Mouse (Mus musculus) heart, embryonic 14.5 days (tissue): ENCODE measurements around the gene Ipo8. TPM values are rescaled to one million over a fixed set of nuclear protein-coding genes. Genes with fewer than 3 reads are reported as not detected.

Source experiments
- ATAC-seq: fragments of 200-750 bp; cut with Nextera tagmentation; 2 replicates; pipeline ENCODE4 v1.8.0; 2017; ENCODE audit warnings: low read depth, moderate TSS enrichment; ENCODE audit not compliant: insufficient number of reproducible peaks, insufficient read depth, low FRiP score
- H3K27ac ChIP-seq, 2 experiments: fragments of 200-500 bp in 1 of 2; fragments of 300-500 bp in 1 of 2; sonication (generic) in 1 of 2; replicated peaks in 1 of 2; 2 replicates each; pipeline ENCODE4 v1.5.1; 2012 to 2014; ENCODE audit warnings: low read depth in 2 of 2, low read length in 2 of 2, control low read depth in 1 of 2, mild to moderate bottlenecking in 1 of 2, mixed read lengths in 1 of 2; ENCODE audit not compliant: control insufficient read depth in 1 of 2, insufficient read depth in 1 of 2
- H3K27me3 ChIP-seq: fragments of 300-500 bp; sonication (generic); 2 replicates; pipeline ENCODE4 v1.6.1; 2014; ENCODE audit warnings: mild to moderate bottlenecking, low read length, control low read depth; ENCODE audit not compliant: control insufficient read depth, insufficient read depth
- H3K36me3 ChIP-seq: fragments of 300-500 bp; sonication (generic); 2 replicates; pipeline ENCODE4 v1.6.1; 2014; ENCODE audit warnings: mild to moderate bottlenecking, control low read depth, low read length, mixed read lengths; ENCODE audit not compliant: control insufficient read depth, insufficient read depth
- H3K4me1 ChIP-seq, 2 experiments: fragments of 200-500 bp in 1 of 2; fragments of 300-500 bp in 1 of 2; sonication (generic) in 1 of 2; 2 replicates each; pipeline ENCODE4 v1.6.1; 2012 to 2014; ENCODE audit warnings: low read length in 2 of 2, control low read depth in 1 of 2, mixed read lengths in 1 of 2; ENCODE audit not compliant: control insufficient read depth in 2 of 2, insufficient read depth in 2 of 2
- H3K4me2 ChIP-seq: fragments of 300-500 bp; sonication (generic); 2 replicates; pipeline ENCODE4 v1.6.1; 2014; ENCODE audit warnings: mild to moderate bottlenecking, low read length
- H3K4me3 ChIP-seq, 2 experiments: fragments of 200-500 bp in 1 of 2; fragments of 300-500 bp in 1 of 2; sonication (generic) in 1 of 2; 2 replicates each; pipeline ENCODE4 v1.5.1; 2012 to 2014; ENCODE audit warnings: low read length in 2 of 2, mild to moderate bottlenecking in 2 of 2, control low read depth in 1 of 2, low read depth in 1 of 2, moderate library complexity in 1 of 2; ENCODE audit not compliant: control insufficient read depth in 1 of 2, insufficient read depth in 1 of 2
- H3K9ac ChIP-seq: fragments of 300-500 bp; sonication (generic); 2 replicates; pipeline ENCODE4 v1.6.1; 2014; ENCODE audit warnings: mild to moderate bottlenecking, low read length
- H3K9me3 ChIP-seq: fragments of 300-500 bp; sonication (generic); 2 replicates; pipeline ENCODE4 v1.6.1; 2016; ENCODE audit warnings: low read length, control low read depth; ENCODE audit not compliant: control insufficient read depth
- WGBS: fragments of 180-500 bp; shearing (Covaris S2); extraction: QIAGEN DNeasy Blood & Tissue Kit; methylation state at CpG from one replicate; pipeline ENCODE4 v1.1.7; 2014; 5-methylcytosine and 5-hydroxymethylcytosine counted together
- polyA plus RNA-seq: library from polyadenylated mRNA; unstranded; fragments of >200 nt; fragmentation: Nextera tagmentation; extraction: Ambion mirVana; gene quantifications from 2 replicates; pipeline ENCODE4 v1.2.1, GENCODE M21; 2014

Ipo8 gene
- polyA plus RNA-seq, 1 experiment from 2014 or later: 17.7 TPM

DNA sequence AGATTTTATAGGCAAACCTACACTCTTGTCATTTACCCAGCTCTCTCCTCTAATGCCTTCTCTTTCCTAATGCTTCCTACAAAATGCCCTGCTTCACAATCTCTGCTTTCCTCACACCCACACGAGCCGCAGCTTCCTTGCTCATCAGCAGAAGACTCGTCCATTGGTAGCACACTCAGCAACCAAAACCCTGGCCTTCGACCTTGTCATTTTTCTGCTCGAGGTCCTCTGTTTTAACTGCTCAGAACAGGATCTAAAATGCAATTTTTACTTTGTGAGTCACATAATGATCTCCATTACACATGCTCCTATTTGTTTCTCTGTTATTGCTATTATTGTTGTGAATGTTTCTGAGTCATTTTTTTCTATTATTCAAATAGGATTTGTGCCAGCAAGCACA is 45.1 kb downstream of the Ipo8 start:
- H3K4me3 ChIP-seq: no peak overlapping the region
- no peaks in the 10 kb centered on the region for H3K27me3 ChIP-seq
- H3K4me2 ChIP-seq: no peak overlapping the region
- ATAC-seq: no peak
- no peaks in the 10 kb centered on the region for H3K9me3 ChIP-seq
- WGBS: 80% methylated on average over 5 of the region's 5 CpGs
- H3K27ac ChIP-seq: no peak overlapping the region
- H3K4me1 ChIP-seq: peaks cover 2 to 4% of the 10 kb centered on the region in 2 experiments; a peak in 2 of 4 replicates
- H3K9ac ChIP-seq: no peak overlapping the region
- H3K36me3 ChIP-seq: peaks cover 80% of the 10 kb centered on the region

DNA sequence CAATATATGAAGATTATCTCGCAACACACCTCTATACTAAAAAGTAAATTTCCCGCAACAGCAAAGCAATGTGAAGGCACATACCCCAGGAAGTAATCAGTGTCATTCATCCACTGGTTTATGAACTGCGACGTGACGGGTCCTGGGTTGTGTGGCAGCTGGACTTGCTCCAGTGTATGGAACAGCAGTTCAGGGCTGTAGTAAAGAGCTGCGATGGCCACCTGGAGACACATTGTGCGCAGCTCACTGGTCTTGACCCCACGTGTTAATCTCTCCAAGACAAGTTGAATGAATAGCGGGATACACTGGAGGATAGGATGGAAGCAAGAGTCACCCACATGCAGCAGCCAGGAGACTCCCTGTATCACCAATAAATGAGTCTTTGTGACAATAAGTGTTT is 46.8 kb downstream of the Ipo8 start:
- no peaks in the 10 kb centered on the region; a peak in 1 of 4 replicates for H3K4me1 ChIP-seq
- ATAC-seq: no peak
- H3K27me3 ChIP-seq: no peaks in the 10 kb centered on the region
- H3K27ac ChIP-seq: no peak overlapping the region
- H3K9ac ChIP-seq: no peak overlapping the region
- H3K36me3 ChIP-seq: peaks cover 80% of the 10 kb centered on the region
- no peak overlapping the region for H3K4me3 ChIP-seq
- WGBS: 92% methylated on average over 9 of the region's 9 CpGs
- no peak overlapping the region for H3K4me2 ChIP-seq
- H3K9me3 ChIP-seq: no peaks in the 10 kb centered on the region

- H3K27ac ChIP-seq: no peak overlapping the region
- H3K4me2 ChIP-seq: no peak overlapping the region
- H3K9ac ChIP-seq: no peak overlapping the region
- H3K4me3 ChIP-seq: no peak overlapping the region
- 89% methylated on average over 2 of the region's 2 CpGs for WGBS
- ATAC-seq: no peak
- no peaks in the 10 kb centered on the region for H3K9me3 ChIP-seq
- no peaks in the 10 kb centered on the region for H3K27me3 ChIP-seq
- H3K36me3 ChIP-seq: peaks cover 81% of the 10 kb centered on the region
- H3K4me1 ChIP-seq: no peaks in the 10 kb centered on the region
These were observed 55.0 kb downstream of the Ipo8 start for GRCm38 (mm10) chr6:148776236-148776635.

DNA sequence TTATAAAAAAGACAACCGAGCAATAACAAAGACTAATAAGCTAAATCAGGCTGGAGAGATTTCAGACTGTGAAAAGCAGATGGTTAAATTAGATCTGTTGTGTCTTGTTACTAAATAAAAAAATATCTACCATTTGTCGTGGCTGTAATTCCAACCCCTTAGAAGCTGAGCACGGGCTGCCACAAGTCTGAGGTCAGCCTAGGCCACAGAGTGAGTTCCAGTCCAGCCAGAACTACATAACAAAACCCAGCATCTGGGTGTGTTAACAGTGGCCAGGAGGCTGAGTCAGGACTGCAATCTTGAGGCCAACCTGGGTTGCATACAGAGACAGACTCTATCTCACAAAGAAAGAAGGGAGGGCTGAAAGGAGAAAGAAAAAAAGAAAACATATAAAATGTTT is 59.8 kb downstream of the Ipo8 start:
- Histone ChIP-seq H3K4me3 (no peak overlapping the region), H3K27ac (no peak overlapping the region), H3K4me2 (no peak overlapping the region), H3K36me3 (peaks cover 53% of the 10 kb centered on the region), H3K27me3 (no peaks in the 10 kb centered on the region), H3K9ac (no peak overlapping the region), H3K9me3 (0 out of 2 replicates have a peak, but pooled peaks cover 3% of the 10 kb centered on the region), H3K4me1 (no peaks in the 10 kb centered on the region)
- no peak for ATAC-seq
- WGBS: 84% methylated on average over 3 of the region's 3 CpGs

DNA sequence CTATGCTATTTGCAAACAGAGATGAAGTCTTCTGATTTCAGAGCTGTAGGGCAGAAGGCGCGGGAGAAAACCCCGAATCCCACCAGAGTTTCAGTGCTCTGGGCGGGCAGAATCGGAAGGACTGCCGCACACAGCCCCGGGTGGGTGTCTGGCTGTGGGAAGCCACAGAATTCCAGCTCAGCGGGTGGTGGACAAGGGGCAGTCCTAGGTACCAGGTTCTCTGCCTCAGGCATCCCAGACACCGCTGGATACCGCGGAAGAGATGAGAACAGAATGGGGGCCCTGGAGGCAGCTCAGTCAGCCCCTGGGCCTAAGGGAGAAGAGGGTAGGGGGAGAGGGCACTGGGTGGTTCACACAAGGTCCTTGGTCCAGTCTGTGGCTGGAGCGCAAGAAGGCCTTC is 62.8 kb downstream of the Ipo8 start:
- no peak overlapping the region for H3K4me2 ChIP-seq
- no peak overlapping the region for H3K27ac ChIP-seq
- ATAC-seq: no peak
- no peak overlapping the region for H3K4me3 ChIP-seq
- no peak overlapping the region for H3K9ac ChIP-seq
- H3K4me1 ChIP-seq: no peaks in the 10 kb centered on the region
- peaks cover 25% of the 10 kb centered on the region for H3K36me3 ChIP-seq
- WGBS: 83% methylated on average over 12 of the region's 12 CpGs
- no peaks in the 10 kb centered on the region for H3K27me3 ChIP-seq
- H3K9me3 ChIP-seq: 0 out of 2 replicates have a peak, but pooled peaks cover 3% of the 10 kb centered on the region

GRCm38 (mm10) chr6:148767228-148767627 is 64.0 kb downstream of the Ipo8 start:
- Histone ChIP-seq H3K4me3 (no peak overlapping the region), H3K9me3 (0 out of 2 replicates have a peak, but pooled peaks cover 3% of the 10 kb centered on the region), H3K36me3 (peaks cover 14% of the 10 kb centered on the region), H3K27me3 (no peaks in the 10 kb centered on the region), H3K4me1 (no peaks in the 10 kb centered on the region), H3K27ac (no peak overlapping the region), H3K9ac (no peak overlapping the region), H3K4me2 (no peak overlapping the region)
- no peak for ATAC-seq

DNA sequence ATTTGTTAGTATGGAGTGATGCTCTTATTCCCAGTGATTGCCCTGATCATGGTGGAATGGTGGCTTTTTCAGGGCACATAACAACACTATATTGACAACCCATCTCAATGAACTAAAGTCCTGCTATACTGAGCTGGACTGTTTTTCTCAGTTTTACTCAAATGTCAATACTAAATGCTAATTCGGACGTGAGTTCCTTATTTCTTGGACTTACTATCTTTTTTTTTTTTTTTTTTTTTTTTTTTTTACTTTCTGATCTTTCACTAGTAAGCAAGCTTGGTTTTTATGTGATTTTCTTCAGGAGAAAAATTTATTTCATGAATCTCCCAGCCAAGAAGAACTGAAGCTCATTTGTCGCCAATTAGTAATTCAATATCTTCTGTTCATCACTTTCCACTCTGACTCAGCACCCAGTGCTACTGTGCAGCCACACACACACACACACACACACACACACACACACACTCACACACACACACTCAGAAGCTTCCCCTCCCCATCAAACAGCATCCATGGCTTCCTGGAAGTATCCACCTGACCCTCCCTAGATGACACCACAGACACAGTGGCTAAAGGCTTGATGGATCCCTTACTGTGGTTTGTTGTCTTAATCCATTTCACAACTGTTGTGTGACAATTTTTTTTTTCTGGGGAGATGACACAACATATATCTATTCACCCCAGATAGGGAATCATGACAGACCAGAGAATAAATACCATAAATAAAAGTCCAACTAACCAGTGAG is 69.1 kb downstream of the Ipo8 start:
- ATAC-seq: no peak
- Histone ChIP-seq H3K4me2 (no peak overlapping the region), H3K9me3 (0 out of 2 replicates have a peak, but pooled peaks cover 1% of the 10 kb centered on the region), H3K9ac (no peak overlapping the region), H3K27ac (no peak overlapping the region), H3K4me1 (no peaks in the 10 kb centered on the region), H3K36me3 (no peaks in the 10 kb centered on the region), H3K4me3 (no peak overlapping the region), H3K27me3 (no peaks in the 10 kb centered on the region)
- 90% methylated on average over 3 of the region's 3 CpGs for WGBS

GRCm38 (mm10) chr6:148761475-148761874 is 69.8 kb downstream of the Ipo8 start:
- no peaks in the 10 kb centered on the region for H3K4me1 ChIP-seq
- H3K9me3 ChIP-seq: no peaks in the 10 kb centered on the region
- no peaks in the 10 kb centered on the region for H3K36me3 ChIP-seq
- WGBS: 62% methylated on average over 4 of the region's 4 CpGs
- no peak overlapping the region for H3K4me2 ChIP-seq
- no peaks in the 10 kb centered on the region for H3K27me3 ChIP-seq
- no peak overlapping the region for H3K27ac ChIP-seq
- no peak for ATAC-seq
- no peak overlapping the region for H3K4me3 ChIP-seq
- no peak overlapping the region for H3K9ac ChIP-seq
